Mouse (Mus musculus): ENCODE results near the gene Cryga.
A peak's percentile ranks its signal among the peaks of the same experiment; 100 is the strongest.

Gene Cryga

GRCm38 (mm10) chr1:65103273-65103672 lies at the start of gene Cryga:
Gene Cryga, minus strand, starts transcription at chr1:65103373.
- no peak for DNase-seq (ENCODE audit: low spot score)

GRCm38 (mm10) chr1:65147971-65148370 lies 44.8 kb upstream of the Cryga start:
- DNase-seq (ENCODE audit: low spot score) = no peak

- no peak for DNase-seq (ENCODE audit: low spot score)
Measured at GRCm38 (mm10) chr1:65147326-65147725, 44.2 kb upstream of the Cryga start.

- no peak for DNase-seq (ENCODE audit: low spot score)
Measured at GRCm38 (mm10) chr1:65146601-65147000, 43.4 kb upstream of the Cryga start.

GRCm38 (mm10) chr1:65144783-65145182 lies 41.6 kb upstream of the Cryga start:
- no peak for DNase-seq (ENCODE audit: low spot score)

- no peak for DNase-seq (ENCODE audit: low spot score)
Measured at GRCm38 (mm10) chr1:65137560-65137959, 34.4 kb upstream of the Cryga start.

- no peak for DNase-seq (ENCODE audit: low spot score)
Measured at GRCm38 (mm10) chr1:65132833-65133232, 29.7 kb upstream of the Cryga start.

- DNase-seq (ENCODE audit: low spot score) = no peak
Measured at GRCm38 (mm10) chr1:65131671-65132070, 28.5 kb upstream of the Cryga start.

GRCm38 (mm10) chr1:65130226-65130625 lies 27.1 kb upstream of the Cryga start:
- no peak for DNase-seq (ENCODE audit: low spot score)

- no peak for DNase-seq (ENCODE audit: low spot score)
Measured at GRCm38 (mm10) chr1:65129634-65130180, 26.5 kb upstream of the Cryga start.

GRCm38 (mm10) chr1:65122574-65123372 lies 19.6 kb upstream of the Cryga start, which contains the start of gene D630023F18Rik:
Gene D630023F18Rik, minus strand, starts transcription at chr1:65123214.
- no peak for DNase-seq (ENCODE audit: low spot score)

- no peak for DNase-seq (ENCODE audit: low spot score)
Measured at GRCm38 (mm10) chr1:65119438-65119837, 16.3 kb upstream of the Cryga start, which contains the start of gene Gm28845. Gene Gm28845, minus strand, starts transcription at chr1:65119558.

- DNase-seq (ENCODE audit: low spot score) = no peak
Measured at GRCm38 (mm10) chr1:65118150-65118913, 15.2 kb upstream of the Cryga start.

- DNase-seq (ENCODE audit: low spot score) = no peak
Measured at GRCm38 (mm10) chr1:65113536-65114172, 10.5 kb upstream of the Cryga start.

GRCm38 (mm10) chr1:65112807-65113196 lies 9.6 kb upstream of the Cryga start:
- no peak for DNase-seq (ENCODE audit: low spot score)

- peak; percentile 52 for DNase-seq (ENCODE audit: low spot score)
Measured at GRCm38 (mm10) chr1:65112031-65112806, 9.0 kb upstream of the Cryga start.

- DNase-seq (ENCODE audit: low spot score) = no peak
Measured at GRCm38 (mm10) chr1:65109756-65110435, 6.7 kb upstream of the Cryga start.

GRCm38 (mm10) chr1:65109196-65109595 lies 6.0 kb upstream of the Cryga start:
- DNase-seq (ENCODE audit: low spot score) = no peak

GRCm38 (mm10) chr1:65107654-65108279 lies 4.6 kb upstream of the Cryga start:
- DNase-seq (ENCODE audit: low spot score) = no peak

GRCm38 (mm10) chr1:65096953-65097352 lies 6.2 kb downstream of the Cryga start:
- DNase-seq (ENCODE audit: low spot score) = no peak

Data from testis, postnatal 14 days (tissue).